Mouse (Mus musculus) layer of hippocampus, adult 11-12 months (tissue): ENCODE data around the gene Hpcal1.
"Not testable (repeated sequence)": the region's sequence is repeated elsewhere in the genome, so short reads cannot be mapped to it uniquely, and the experiment has no call there.

Experiments used
- DNase-seq: peaks from one replicate; pipeline ENCODE4 v3.0.0; 2022; ENCODE audit warnings: low spot score

Gene Hpcal1

DNA sequence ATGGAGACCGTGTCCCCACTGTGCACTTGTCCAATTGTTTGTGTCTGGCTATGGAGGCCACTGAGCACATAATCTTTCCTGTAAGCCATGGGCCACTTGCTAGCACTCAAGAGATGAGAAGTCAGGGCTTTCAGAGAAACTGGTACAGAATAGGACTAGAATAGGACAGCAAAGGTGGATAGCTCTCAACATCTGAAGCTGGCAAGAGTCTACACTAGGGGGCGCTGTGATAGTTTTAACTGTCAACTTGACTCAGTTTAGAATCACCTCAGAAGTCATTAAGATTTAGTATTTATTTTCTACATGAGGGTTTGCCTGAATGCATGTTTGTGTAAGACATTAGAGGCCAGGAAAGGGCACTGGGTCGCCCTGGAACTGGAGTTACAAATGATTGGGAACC lies 98.8 kb downstream of the Hpcal1 start:
- DNase-seq, result no peak

- no peak for DNase-seq
These were observed 100.5 kb downstream of the Hpcal1 start for GRCm38 (mm10) chr12:17791111-17791510.

- DNase-seq, result no peak
These were observed 102.1 kb downstream of the Hpcal1 start for GRCm38 (mm10) chr12:17792756-17793155.

DNA sequence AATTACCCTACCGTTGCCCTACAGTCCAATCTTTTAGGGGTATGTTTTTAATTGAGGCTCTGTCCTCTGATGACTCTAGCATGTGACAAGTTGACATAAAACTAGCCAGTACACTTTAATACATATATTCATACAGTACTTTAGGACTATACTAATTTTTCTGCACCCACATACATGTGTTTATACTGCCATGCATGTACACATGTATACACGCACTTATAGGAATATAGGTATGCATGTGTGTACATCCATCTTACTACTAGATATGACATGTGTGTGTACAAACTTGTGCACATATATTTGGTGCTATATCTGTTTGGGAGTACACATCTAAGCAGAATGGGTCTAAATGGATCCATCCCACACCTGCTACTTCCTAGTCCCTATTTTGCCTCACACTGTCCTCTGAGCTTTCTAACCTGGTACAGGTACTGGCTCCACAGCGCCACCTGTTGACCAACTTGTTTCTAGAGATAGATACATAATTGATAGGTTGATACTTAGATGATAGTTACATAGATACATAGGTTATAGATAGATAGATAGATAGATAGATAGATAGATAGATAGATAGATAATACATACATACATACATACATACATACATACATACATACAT lies 105.1 kb downstream of the Hpcal1 start:
- DNase-seq, result peak; percentile 70

DNA sequence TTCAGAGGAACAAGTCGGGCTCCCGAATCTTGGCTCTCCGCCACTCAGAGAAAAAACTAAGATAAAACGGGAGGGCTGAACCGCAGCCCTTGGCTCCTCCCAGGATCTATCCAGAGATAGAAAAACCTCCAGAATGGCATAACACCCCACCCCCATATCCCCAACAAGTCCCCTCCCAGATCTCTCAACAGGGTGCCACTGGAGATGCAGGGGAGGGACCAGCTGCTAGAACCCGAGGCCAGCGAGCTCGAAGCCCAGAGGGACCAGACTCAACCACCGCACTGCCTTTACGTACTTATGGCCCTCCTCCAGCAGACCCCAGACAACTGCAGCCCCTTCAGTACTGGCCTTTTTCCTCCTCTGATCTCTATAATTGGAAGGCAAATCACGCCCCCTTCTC lies 107.6 kb downstream of the Hpcal1 start:
- not testable (repeated sequence) for DNase-seq

DNA sequence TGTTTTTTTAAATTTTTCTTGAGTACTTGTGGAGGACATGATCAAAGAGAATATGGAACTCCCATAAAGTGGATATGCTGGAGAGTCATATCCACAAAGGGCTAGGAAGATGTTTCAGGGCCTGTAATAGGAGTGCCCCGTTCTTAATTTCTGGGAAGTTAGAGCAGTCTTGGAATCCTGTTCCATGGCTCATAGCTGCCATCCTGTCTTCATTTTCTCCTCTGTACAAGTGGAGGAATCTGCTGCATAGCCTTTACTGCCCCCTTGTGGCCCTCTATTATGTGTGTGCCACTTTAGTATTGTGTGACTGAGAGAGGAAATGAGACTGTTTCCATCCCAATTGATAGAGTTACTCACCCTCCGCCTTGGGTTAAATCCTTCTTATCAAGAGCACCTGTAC lies 117.9 kb downstream of the Hpcal1 start:
- DNase-seq, result peak; percentile 88

GRCm38 (mm10) chr12:17835279-17835678 lies 144.6 kb downstream of the Hpcal1 start:
- not testable (repeated sequence) for DNase-seq
